Mouse (Mus musculus) small intestine, adult 2 months (tissue): ENCODE measurements around the gene Dpf2.

Experiments used
- CTCF ChIP-seq: fragments of 200-500 bp; IDR thresholded peaks from 2 replicates; pipeline ENCODE4 v1.5.1; 2012; ENCODE audit warnings: low read depth, mild to moderate bottlenecking, control low read depth, inconsistent platforms, low read length, moderate library complexity, mixed read lengths; ENCODE audit not compliant: insufficient replicate concordance, insufficient read length; ENCODE audit errors: extremely low read depth
- POLR2A ChIP-seq: fragments of 200-500 bp; IDR thresholded peaks from 2 replicates; pipeline ENCODE4 v1.6.1; 2012; ENCODE audit warnings: low read depth, mild to moderate bottlenecking, control low read depth, inconsistent platforms, low read length, moderate library complexity

- no peak for TF ChIP-seq CTCF
- TF ChIP-seq POLR2A: no peak; the same call in 1 of the 2 replicates
Measured at GRCm38 (mm10) chr19:5848032-5848825, 64.6 kb downstream of the Dpf2 start.
